Mouse (Mus musculus): ENCODE measurements at regions not wholly inside any gene's neighbourhood (a gene's known extent, or its start where the extent isn't known, plus 50 kb on each side); places are given as distances from the start of the nearest gene placed in this dataset.

GRCm38 (mm10) chr2:168837951-168838570 is 70.3 kb upstream of the Sall4 start:
- H3K4me1 ChIP-seq (ENCODE audit: control insufficient read depth, insufficient read depth, low read length): no peaks in the 10 kb centered on the region
- H3K4me3 ChIP-seq (ENCODE audit: insufficient read depth, low read depth, low read length): no peak overlapping the region
- 56% methylated on average over 5 of the region's 5 CpGs for WGBS
- no peak overlapping the region for H3K27ac ChIP-seq (ENCODE audit: insufficient read depth, low read depth, low read length)
- DNase-seq: no peak
- TF ChIP-seq CTCF (conservative IDR thresholded peaks at IDR 0.05; ENCODE audit: insufficient read depth, insufficient read length, low read depth, low read length) (no peak), POLR2A (IDR thresholded peaks at IDR 0.05; ENCODE audit: low read depth, low read length) (no peak)
- H3K36me3 ChIP-seq (ENCODE audit: control insufficient read depth, insufficient read depth, low read length): no peaks in the 10 kb centered on the region
- peaks cover 8% of the 10 kb centered on the region for H3K27me3 ChIP-seq (replicated peaks; ENCODE audit: control insufficient read depth, insufficient read depth, low read length)

- Histone ChIP-seq H3K27me3 (replicated peaks; ENCODE audit: control insufficient read depth, insufficient read depth, low read length) (peaks cover 1% of the 10 kb centered on the region; the same call in 1 of the 2 replicates), H3K36me3 (ENCODE audit: control insufficient read depth, insufficient read depth, low read length) (no peaks in the 10 kb centered on the region), H3K4me3 (ENCODE audit: insufficient read depth, low read depth, low read length) (no peak overlapping the region), H3K27ac (ENCODE audit: insufficient read depth, low read depth, low read length) (no peak overlapping the region), H3K4me1 (ENCODE audit: control insufficient read depth, insufficient read depth, low read length) (no peaks in the 10 kb centered on the region)
- TF ChIP-seq POLR2A (IDR thresholded peaks at IDR 0.05; ENCODE audit: low read depth, low read length) (no peak), CTCF (conservative IDR thresholded peaks at IDR 0.05; ENCODE audit: insufficient read depth, insufficient read length, low read depth, low read length) (no peak)
- WGBS: 95% methylated on average over 3 of the region's 3 CpGs
- DNase-seq: no peak
Observed at GRCm38 (mm10) chr2:168834771-168835170, 67.0 kb upstream of the Sall4 start.

DNA sequence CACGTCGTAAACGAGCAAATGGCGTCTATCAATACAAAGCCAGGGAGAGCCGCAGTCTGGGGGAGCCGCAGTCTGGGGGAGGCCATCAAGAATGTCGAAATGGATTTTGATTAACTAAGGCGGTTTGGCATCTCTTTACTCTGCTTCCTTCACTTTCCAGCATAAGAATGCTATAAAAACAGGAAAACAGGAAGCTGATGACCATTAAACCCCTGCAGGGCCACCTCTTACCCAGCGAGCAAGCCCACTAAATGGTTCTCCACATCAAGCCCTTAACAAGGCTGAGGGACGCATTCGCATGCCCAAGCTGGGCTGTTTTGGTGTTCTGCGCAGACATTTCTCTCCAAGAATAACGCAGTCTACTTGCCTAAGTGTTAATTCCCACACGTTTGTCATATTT is 64.0 kb upstream of the Sall4 start:
- Histone ChIP-seq H3K4me1 (ENCODE audit: control insufficient read depth, insufficient read depth, low read length) (no peaks in the 10 kb centered on the region), H3K27ac (ENCODE audit: insufficient read depth, low read depth, low read length) (no peak overlapping the region), H3K36me3 (ENCODE audit: control insufficient read depth, insufficient read depth, low read length) (no peaks in the 10 kb centered on the region), H3K4me3 (ENCODE audit: insufficient read depth, low read depth, low read length) (no peak overlapping the region), H3K27me3 (replicated peaks; ENCODE audit: control insufficient read depth, insufficient read depth, low read length) (no peaks in the 10 kb centered on the region)
- 11% methylated on average over 14 of the region's 14 CpGs for WGBS
- no peak for TF ChIP-seq POLR2A (IDR thresholded peaks at IDR 0.05; ENCODE audit: low read depth, low read length)
- TF ChIP-seq CTCF (conservative IDR thresholded peaks at IDR 0.05; ENCODE audit: insufficient read depth, insufficient read length, low read depth, low read length): no peak
- no peak for DNase-seq

GRCm38 (mm10) chr2:168820648-168821047 is 52.9 kb upstream of the Sall4 start:
- TF ChIP-seq CTCF (conservative IDR thresholded peaks at IDR 0.05; ENCODE audit: insufficient read depth, insufficient read length, low read depth, low read length) (no peak), POLR2A (IDR thresholded peaks at IDR 0.05; ENCODE audit: low read depth, low read length) (no peak)
- no peak for DNase-seq
- no peak overlapping the region for H3K27ac ChIP-seq (ENCODE audit: insufficient read depth, low read depth, low read length)
- WGBS: 76% methylated on average over 10 of the region's 10 CpGs
- H3K4me3 ChIP-seq (ENCODE audit: insufficient read depth, low read depth, low read length): no peak overlapping the region
- H3K4me1 ChIP-seq (ENCODE audit: control insufficient read depth, insufficient read depth, low read length): no peaks in the 10 kb centered on the region
- H3K36me3 ChIP-seq (ENCODE audit: control insufficient read depth, insufficient read depth, low read length): no peaks in the 10 kb centered on the region
- no peaks in the 10 kb centered on the region for H3K27me3 ChIP-seq (replicated peaks; ENCODE audit: control insufficient read depth, insufficient read depth, low read length)

Measured in kidney, adult 2 months (tissue).